Mouse (Mus musculus): ENCODE measurements around the gene Abcg5. TPM values are rescaled to one million over a fixed set of nuclear protein-coding genes. Genes with fewer than 3 reads are reported as not detected.

The Abcg5 gene
- total RNA-seq, 2 experiments from 2014 or later = not detected

DNA sequence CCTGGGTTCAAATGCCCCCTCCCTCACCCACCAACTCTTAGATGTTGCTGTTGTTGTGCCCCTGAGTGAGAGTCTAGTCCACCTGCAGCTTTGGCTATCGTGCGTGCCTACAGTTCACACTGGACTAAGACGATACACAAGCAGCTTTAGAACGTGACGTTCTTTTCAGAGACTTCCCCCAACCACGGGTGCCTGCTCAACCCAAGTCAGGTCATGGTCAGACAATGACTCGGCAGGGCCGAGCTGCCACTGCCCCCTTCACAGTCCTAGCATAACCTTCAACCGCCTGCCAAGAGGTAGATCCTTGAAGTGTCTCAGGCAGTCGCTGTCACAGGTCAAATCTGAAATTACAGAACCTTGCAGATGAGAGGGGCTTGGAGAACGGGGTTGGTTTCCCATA lies 6.0 kb upstream of the Abcg5 start:
- no peak for ATAC-seq (replicated peaks; ENCODE audit: low FRiP score, poor library complexity, severe bottlenecking)

DNA sequence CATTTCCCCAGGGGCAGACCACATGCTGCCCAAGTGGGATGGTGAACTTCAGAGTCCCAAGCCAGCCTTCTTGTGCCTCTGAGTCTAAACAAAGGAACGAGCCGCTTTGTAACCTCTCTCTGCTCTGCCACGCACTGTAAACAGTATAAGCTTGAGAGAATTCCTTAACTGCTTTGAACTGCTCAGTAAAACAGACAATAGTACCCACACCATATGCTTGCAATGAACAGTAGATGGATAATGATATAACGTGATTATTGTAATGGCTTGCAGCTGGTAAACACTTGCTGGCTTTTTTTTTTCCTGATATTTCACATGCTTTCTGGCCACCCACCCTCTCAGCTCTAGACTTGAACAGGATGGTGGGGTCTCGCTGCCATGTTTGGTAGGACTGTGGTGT lies 5.2 kb upstream of the Abcg5 start:
- no peak for ATAC-seq (replicated peaks; ENCODE audit: low FRiP score, poor library complexity, severe bottlenecking)

DNA sequence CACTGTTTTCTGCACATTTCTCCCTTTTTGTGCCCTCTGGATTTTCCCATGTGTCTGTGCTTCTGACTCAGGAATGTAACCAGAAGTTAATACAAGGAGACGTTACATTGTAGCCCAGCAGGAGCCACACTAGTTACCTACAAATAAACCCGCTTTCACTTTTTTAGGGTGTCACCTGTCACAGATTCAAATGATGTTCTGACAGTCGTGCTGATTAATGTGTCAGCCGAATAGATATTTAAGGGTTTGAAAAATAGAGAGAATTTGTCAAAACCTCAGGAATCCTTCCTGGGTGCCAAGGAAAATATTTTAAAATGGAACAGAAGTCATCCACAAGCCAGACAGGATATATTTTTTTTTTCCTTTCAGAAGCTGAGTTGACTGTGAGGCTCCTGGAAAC lies 2.5 kb upstream of the Abcg5 start:
- no peak for ATAC-seq (replicated peaks; ENCODE audit: low FRiP score, poor library complexity, severe bottlenecking)

DNA sequence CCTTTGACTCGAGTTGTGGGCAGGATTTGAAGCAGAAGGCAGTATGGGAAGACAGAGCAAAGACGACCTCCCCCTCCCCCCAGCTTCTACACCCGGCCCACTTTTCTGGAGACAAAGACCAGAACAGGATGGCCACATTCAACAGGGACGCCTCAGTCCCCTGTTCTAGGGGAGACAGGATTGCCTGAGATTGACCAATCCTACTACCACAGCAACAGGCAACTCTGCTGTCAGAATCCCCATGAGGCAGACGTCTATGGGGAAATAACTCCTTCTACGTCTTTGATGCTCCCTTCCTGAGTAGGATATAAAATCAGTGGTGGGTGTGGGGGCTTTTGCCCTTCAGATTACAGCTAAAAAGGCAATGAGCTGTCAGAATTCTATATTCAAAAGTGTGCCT lies 1.5 kb upstream of the Abcg5 start:
- ATAC-seq (replicated peaks; ENCODE audit: low FRiP score, poor library complexity, severe bottlenecking) = no peak

DNA sequence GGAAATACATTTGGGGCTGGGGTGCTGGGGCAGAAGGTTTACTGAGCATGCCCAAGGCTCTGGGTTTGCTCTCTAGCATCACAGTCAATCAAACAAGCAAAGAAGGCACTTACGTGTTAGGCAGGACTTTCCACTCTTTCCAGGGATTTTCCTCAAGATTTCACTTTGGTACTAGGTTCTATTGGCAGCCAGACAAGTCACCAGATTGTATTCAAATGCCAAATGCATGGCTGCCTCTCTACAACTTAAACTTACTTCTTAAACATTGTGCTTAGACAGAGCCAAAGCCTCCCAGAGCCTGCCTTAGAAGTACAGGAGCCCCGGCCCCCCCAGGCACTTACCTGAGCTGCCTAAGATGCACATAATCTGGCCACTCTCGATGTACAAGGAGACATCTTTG lies 1.1 kb downstream of the Abcg5 start:
- ATAC-seq (replicated peaks; ENCODE audit: low FRiP score, poor library complexity, severe bottlenecking) = no peak

DNA sequence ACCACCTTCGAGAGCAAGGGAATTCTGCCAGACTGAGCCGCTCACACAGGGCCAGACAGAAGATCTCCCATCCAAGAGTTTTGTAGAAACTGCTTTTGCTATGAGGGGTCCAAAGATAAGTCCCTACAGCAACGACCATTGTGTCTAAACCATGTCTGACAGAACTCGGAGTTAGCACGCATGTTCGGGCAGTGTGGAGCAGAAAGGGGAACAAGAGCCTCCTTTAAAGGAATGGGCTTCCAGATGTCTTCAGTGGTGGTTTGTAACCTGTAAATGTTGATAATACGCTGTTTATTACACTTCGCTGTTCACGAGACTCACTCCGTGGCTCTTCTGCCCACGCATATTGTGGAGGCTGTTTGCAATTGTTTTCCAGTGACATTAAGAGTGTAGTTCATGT lies 5.2 kb downstream of the Abcg5 start:
- ATAC-seq (replicated peaks; ENCODE audit: low FRiP score, poor library complexity, severe bottlenecking) = no peak

DNA sequence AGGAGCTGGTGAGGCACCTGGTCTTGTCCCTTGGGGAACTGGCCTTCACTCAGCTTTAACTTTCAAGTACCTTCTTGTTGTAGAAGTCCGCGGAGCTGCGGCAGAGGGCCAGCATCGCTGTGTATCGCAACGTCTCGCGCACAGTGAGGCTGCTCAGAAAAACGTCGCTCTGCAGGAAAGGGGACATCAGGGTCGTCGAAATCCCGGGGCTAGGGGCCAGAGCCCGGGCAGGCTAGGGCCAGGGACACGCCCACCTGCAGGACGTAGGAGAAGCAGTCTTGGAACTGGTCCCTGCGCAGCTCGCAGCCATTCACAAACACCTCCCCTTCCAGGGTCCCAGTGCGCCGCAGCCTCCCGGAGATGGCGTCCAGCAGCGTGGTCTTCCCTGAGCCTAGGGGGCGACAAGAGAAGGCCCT lies 6.9 kb downstream of the Abcg5 start, which contains the start of gene Abcg8:
Gene Abcg8 (plus strand): TSS at position 352 of the 416 bp plus-strand sequence.
- no peak for ATAC-seq (replicated peaks; ENCODE audit: low FRiP score, poor library complexity, severe bottlenecking)

DNA sequence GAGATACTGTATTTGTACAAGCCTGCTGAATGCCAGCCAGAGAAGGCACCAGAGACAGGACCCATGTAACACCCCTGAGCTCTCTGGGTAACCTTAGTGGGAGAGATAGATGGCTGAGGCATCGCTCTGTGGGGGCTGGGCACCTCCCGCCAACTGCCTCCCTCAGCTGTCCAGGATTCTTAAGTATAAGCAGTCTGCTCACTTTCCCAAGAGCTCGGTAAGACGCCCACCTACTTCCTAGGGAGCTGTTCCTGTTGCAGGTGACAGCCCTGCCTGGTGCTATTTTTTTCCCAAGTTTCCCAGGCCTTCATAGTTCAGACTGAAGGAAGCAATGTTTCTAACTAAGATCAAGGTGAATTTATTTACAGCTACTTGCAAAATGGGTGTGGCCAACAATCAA lies 7.6 kb downstream of the Abcg5 start:
- ATAC-seq (replicated peaks; ENCODE audit: low FRiP score, poor library complexity, severe bottlenecking) = no peak

DNA sequence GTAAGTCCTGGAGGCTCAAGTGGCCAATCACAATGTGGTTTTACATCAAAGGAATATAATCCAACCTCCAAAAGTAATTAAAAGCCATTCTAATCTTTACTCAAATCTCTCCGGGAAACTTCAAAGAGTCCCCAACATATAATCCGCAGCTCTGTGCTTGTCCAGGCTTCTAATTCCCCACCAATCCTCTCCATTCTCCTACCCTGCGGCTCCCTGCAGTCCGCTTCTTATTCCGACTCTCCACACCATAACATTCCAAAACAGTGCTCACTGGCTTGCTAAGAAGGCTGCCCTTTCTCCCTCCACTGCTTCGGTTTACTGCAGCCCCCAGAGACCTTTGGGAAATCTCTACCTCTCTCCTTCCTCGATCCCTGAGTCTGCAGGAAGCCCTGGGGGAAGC lies 8.8 kb downstream of the Abcg5 start:
- no peak for ATAC-seq (replicated peaks; ENCODE audit: low FRiP score, poor library complexity, severe bottlenecking)

DNA sequence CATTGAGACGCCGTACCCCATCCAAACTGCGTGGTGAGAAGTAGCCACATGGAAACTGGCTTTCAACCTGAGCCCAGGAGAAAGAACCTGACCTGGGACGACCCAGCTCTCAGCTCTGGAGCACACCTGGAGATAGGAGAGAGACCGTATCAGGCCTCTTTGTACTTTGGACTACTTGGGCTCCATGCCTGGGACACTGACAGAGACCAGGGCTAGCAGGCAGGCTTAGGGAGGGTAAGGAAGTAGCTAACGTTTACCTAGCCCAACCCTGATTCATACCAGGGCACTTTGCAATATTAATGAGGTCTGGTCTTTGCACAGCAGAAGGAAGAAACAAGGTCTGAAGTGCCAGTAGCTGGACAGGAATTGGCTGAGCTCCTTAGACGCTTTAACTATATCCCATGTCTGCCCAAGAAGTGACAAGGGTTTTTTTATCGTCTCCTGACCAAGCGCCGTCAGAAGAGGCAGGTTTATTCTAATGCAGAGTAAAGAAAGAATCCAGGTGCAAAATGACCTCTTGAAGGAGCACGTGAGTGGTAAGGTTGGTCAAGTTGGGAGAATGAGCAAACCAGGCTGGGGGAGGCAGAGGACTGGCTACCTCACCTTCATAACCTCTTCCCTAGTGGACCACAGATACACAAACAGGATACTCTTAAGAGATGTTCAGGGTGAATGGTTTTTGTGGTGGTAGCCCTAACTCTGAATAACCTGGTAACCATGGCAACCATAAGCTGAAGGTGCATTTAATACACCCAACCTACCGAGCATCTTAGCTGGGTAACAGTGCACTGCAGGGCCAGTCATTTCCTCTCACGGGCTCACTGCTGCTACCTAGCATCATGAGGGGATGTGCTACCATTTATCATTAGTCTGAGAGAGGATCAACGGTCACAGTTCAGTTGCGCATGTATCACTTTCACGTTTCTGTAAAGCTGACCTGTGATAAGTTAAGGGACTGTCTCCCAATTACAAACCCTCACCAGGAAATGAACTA lies 10.1 kb downstream of the Abcg5 start:
- no peak for ATAC-seq (replicated peaks; ENCODE audit: low FRiP score, poor library complexity, severe bottlenecking)

DNA sequence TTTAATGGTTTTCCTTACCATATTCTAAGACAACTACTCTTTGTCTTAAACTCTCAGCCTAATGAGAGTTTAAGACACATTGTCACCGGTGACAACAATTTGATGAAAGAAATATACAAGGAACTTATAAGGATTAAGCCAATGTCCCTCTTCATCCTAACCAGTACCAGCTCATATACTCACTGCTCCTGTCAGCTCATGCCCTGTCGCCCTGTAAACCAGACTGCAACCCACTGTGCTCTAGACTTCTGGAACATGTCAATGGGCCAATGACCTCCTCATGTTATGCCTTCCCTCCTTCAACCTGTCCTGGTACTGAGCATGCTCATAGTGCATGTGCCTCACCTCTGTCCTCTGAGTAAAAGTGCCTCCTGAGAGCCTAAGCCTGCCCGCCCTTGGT lies 15.0 kb downstream of the Abcg5 start:
- 0 out of 2 replicates have a peak, but pooled peaks have one; percentile 22 for ATAC-seq (replicated peaks; ENCODE audit: low FRiP score, poor library complexity, severe bottlenecking)

DNA sequence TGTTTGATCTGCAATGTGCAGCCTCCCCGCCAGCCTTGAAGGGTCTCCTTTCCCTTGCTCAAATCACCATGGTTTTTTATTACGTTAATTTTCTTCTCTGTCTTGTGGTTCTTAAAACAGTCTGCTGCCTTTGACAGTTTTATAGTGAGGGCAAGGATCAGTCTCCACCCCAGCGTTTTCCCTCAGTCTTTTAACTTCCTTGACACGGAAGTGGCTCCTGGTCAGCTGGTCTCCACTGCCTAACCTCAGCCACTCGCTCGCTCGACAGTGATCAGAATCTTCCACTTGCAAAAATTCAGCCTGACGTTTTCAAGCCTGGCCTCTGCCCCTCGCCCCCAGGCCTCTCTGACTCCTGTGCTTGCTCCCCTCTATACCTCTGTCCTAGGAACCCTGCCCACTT lies 17.1 kb downstream of the Abcg5 start:
- ATAC-seq (replicated peaks; ENCODE audit: low FRiP score, poor library complexity, severe bottlenecking) = no peak

DNA sequence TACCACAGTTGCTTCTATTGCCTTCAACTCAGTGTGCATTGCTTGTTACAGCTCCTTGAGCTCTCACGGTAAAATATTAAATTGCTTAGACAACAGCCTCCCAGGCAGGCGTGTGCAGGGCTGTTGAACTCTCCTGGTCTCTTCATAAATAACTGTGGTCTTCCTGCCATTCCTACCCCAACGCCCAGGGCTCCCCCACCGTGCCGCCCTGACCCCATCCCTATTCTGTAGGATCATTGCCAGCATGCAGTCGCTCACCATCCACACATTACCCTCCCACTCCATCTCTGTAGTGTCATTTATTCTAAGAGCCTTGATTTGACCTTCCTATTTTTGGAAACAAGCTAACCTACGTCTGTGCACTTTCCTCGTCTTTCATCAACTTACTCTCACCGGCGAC lies 17.8 kb downstream of the Abcg5 start:
- ATAC-seq (replicated peaks; ENCODE audit: low FRiP score, poor library complexity, severe bottlenecking) = no peak

DNA sequence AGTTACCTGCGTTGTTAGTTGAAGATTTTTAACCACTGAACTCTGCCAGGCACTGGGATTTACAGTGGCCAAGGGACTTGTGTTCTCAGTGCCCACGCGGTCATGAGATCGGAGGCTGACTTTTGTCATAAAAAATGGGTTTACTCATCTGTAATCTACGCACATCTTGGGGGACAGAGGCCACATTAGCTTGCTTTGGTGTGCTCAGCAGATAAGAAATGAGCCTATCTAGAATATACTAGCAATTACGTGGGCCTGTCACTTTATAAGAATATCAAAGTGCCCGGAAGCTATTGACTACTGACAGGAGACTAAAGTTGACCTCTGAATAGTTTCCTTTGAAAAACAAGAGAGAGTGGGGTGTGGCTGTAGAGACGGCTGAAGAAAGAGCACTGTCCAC lies 23.9 kb downstream of the Abcg5 start:
- ATAC-seq (replicated peaks; ENCODE audit: low FRiP score, poor library complexity, severe bottlenecking) = no peak

DNA sequence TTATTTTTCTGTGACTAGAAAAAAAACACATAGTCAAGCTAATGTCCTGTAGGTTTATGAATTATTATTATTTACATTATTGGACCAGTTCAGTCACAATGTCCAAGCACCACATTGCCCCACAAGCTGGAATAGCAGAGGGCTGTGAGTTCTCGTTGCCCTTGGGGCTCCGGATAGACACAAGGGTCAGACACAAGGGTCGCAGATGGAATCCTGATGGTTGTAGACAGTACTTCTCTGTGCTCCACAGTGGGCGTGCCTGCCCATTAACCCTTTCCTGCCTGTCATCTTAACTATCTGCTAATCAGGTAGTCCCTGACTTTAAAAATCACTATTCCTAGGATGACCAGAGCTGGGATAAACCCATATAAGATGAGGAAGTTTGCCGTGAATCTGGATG lies 24.6 kb downstream of the Abcg5 start:
- ATAC-seq (replicated peaks; ENCODE audit: low FRiP score, poor library complexity, severe bottlenecking) = no peak

DNA sequence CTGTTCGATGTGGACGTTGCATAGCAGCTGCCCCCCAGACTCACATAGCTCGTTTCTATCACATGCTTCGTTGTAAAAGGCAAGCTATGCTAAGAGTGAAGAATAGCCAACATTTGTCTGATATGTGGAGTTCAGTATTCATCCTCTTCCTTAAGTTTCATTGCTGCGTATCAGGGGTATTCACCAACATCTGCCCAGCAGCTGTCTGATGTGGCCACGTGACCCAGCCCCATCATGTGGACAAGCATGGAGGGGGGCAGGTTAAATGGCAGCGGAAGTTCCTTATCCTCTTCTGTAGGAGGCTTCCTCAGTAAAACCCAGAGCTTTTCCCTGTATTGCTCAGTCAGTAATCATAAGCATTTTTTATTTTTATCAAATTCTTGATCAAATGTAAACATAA lies 25.0 kb downstream of the Abcg5 start:
- ATAC-seq (replicated peaks; ENCODE audit: low FRiP score, poor library complexity, severe bottlenecking) = no peak

DNA sequence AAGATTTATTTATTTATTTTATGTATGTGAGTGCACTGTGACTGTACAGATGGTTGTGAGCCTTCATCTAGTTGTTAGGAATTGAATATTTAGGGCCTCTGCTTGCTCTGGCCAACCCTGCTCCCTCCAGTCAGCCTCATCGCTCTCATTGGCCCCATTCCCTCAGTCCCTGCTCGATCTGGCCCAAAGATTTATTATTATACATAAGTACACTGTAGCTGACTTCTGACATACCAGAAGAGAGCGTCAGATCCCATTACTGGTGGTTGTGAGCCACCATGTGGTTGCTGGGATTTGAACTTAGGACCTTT lies 25.4 kb downstream of the Abcg5 start:
- no peak for ATAC-seq (replicated peaks; ENCODE audit: low FRiP score, poor library complexity, severe bottlenecking)

DNA sequence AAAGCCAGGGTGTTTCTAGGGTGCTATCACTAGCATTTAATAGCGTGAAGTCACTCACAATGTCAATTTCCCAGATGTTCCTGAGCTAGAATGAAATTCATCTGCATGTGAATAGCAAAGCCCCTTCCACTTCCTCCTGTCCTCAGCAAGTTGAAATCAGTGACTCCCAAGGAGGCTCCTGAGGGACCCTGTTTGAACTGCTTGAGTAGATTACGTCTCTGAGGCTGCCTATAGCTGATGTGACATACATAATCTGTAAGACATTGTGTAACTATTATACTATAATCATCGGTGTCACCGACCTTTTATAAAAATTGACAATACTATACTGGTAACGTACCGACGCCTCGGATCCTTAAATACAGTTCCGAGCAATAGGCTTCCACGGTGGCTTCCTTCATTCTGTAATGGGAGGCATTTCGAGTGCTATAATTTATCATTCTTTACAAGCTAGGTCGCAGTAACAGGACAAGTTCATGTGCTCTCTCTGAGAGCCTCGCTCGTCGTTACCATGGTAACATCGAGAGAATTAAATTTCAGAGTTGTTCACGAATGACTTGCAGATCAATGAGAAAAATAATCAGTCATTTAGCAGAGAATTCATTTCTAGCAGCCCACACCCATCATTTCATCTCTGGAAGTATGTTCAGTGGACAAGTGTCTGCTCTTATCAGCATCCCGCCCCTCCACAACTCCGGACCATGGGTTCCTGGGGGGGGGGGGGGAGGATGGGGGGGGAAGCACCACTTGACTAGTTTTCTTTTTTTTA lies 26.0 kb downstream of the Abcg5 start:
- ATAC-seq (replicated peaks; ENCODE audit: low FRiP score, poor library complexity, severe bottlenecking) = no peak

DNA sequence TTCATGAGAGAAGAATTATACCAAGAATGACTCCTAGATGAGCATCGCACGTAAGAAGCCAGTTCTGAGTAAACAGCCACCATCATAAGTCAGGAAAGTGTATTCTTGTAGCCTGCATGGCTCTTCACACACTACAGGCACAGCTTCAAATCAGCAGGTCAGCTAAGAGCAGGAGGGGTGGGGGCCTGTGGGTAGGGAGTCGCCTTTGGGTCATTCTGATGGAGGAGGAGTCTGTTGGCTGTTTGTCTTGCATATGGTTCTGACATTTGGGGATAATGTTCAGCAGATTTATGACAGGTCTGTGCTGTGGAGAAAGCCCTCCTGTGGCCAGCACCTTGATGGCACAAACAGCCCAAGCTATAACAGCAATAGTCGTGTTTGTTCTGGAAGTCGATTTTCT lies 26.6 kb downstream of the Abcg5 start:
- no peak for ATAC-seq (replicated peaks; ENCODE audit: low FRiP score, poor library complexity, severe bottlenecking)

DNA sequence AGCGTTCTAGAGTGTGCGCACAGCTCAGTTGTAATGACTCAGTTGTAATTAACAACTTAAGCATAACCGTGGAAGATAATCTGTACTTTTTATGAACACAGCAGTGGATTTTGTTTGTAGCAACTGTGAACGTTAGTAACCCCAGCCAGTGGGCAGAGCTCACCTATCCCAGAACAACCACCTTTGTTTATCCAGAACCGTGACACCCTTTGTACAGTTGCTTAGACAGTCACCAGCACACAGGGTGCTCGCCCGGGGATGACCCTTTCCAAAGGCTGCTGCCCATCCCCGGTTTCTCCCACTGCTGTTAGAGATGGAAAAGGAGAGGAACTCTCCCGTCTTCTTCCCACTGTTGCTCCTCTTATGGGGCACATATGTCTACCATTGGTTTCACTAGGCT lies 29.3 kb downstream of the Abcg5 start:
- ATAC-seq (replicated peaks; ENCODE audit: low FRiP score, poor library complexity, severe bottlenecking) = no peak

Measured in erythroblast, adult 5-6 weeks (primary cell).